Mouse (Mus musculus): Measurements from ENCODE around the gene Ptprn2. TPM values are rescaled to one million over a fixed set of nuclear protein-coding genes. Genes with fewer than 3 reads are reported as not detected.

Ptprn2 gene
- polyA plus RNA-seq, 1 experiment = 97.8 TPM

DNA sequence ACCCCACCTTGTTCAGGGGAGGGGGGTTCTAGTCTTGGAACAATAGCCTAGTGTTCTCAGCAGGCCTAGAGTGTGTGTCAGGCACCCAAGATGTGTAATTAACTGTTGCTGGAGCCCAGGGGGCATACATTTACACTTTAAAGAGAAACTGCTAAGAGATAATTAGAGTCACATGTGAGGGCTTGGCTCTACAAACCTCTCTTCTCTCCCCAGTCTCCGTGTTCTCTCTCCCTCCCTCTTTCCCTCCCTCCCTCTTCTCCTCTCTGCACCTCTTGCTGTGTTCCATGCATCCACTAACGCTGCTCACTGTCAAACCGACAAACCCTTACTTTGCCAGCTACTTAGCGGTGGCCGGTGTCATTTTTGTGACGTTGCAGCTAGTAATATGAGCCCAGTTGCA is 764.9 kb downstream of the Ptprn2 start:
- DNase-seq = no peak
- H3K4me1 ChIP-seq (ENCODE audit: control insufficient read depth, insufficient read depth, low read length) = peaks cover 13% of the 10 kb centered on the region
- no peaks in the 10 kb centered on the region for H3K27me3 ChIP-seq (ENCODE audit: control insufficient read depth, insufficient read depth, low read length)
- H3K27ac ChIP-seq (ENCODE audit: insufficient read depth, low read length) = no peak overlapping the region
- TF ChIP-seq POLR2A (IDR thresholded peaks at IDR 0.05; ENCODE audit: borderline replicate concordance, insufficient read depth, low read length) (no peak), CTCF (IDR thresholded peaks at IDR 0.05; ENCODE audit: borderline replicate concordance, insufficient read depth, low read depth, low read length) (no peak)
- H3K4me3 ChIP-seq (replicated peaks; ENCODE audit: insufficient read depth, low read depth, low read length) = no peak overlapping the region
- 64% methylated on average over 6 of the region's 6 CpGs for WGBS

DNA sequence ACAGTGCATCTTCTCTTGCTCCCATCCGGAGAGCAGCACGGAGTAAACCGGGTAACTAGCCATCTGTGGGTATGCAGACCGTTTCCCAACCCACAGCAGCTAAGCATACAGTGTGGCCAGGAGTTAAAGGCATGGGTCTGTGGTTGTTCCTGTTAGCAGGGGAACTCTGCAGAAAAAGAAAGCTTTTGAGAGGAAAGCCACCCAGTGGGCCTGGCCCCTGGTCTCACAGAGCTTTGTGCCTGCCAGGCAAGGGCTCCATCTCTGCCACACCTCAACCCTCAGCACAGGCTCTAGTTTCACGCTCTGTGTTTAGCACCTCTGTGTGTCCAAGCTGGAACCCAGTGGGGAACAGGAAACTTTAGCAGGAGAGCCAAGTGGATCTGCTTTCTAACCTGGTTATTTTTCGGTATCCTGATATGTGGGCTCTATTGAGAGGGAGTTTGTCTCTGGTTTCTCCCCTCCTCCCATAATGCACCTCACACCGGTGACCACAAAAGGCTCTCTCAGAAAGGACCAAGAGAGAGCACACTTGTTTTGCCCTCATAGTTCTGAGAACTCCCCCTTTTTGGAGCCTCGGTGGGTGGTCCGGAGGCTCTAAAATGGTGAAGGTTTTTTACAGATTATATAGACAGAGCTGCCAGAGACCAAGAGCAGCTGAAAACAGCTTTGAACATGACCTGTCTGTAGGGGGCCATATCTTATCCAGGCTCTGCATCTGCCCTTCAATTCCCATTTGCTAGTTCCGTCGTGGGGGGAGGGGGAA is 766.3 kb downstream of the Ptprn2 start:
- Histone ChIP-seq H3K4me3 (replicated peaks; ENCODE audit: insufficient read depth, low read depth, low read length) (no peak overlapping the region), H3K27me3 (ENCODE audit: control insufficient read depth, insufficient read depth, low read length) (no peaks in the 10 kb centered on the region), H3K27ac (ENCODE audit: insufficient read depth, low read length) (no peak overlapping the region), H3K4me1 (ENCODE audit: control insufficient read depth, insufficient read depth, low read length) (peaks cover 13% of the 10 kb centered on the region)
- WGBS = 30% methylated on average over 11 of the region's 11 CpGs
- no peak for TF ChIP-seq POLR2A (IDR thresholded peaks at IDR 0.05; ENCODE audit: borderline replicate concordance, insufficient read depth, low read length)
- TF ChIP-seq CTCF (IDR thresholded peaks at IDR 0.05; ENCODE audit: borderline replicate concordance, insufficient read depth, low read depth, low read length) = no peak
- no peak for DNase-seq

DNA sequence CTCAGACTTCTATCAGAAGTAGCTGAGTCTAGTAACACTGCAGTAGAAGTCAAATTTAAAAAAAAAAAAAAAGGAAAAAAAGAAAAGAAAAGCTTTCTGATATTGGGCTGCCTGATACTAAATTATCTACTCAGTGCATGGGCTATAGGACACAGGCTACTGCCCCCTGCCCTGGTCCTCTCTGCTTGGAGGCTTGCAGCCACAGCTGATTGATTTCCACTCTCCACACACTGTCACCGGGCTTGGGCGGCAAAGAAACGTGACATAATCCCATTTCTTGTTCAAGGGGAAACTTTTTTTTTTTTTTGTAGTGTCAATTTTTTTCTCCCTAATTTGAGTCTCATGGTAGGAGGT is 766.9 kb downstream of the Ptprn2 start:
- WGBS = 76% methylated on average over 3 of the region's 3 CpGs
- no peak for DNase-seq
- H3K27me3 ChIP-seq (ENCODE audit: control insufficient read depth, insufficient read depth, low read length) = no peaks in the 10 kb centered on the region

DNA sequence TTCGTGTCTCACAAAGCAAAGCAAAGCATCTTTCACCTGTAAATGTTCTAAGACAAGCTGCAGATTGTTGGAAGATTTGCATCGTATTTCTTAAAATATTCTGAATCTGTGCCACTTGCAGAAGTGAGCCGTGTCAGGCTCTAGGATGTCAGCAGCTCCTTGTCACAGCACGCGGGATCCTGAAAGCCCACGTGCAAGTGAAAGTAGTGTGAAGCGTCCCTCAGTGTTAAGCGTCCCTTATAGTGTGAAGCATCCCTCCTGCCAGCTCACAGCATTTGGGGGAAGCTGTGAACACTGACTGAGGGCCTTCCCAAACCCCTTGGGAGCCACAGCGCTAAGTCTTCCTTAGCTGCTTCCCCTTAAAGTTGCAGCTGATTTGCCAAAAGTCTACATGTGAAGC is 768.8 kb downstream of the Ptprn2 start:
- no peak for DNase-seq
- Histone ChIP-seq H3K27ac (ENCODE audit: insufficient read depth, low read length) (no peak overlapping the region), H3K4me1 (ENCODE audit: control insufficient read depth, insufficient read depth, low read length) (peaks cover 16% of the 10 kb centered on the region), H3K27me3 (ENCODE audit: control insufficient read depth, insufficient read depth, low read length) (no peaks in the 10 kb centered on the region), H3K4me3 (replicated peaks; ENCODE audit: insufficient read depth, low read depth, low read length) (no peak overlapping the region)
- TF ChIP-seq CTCF (IDR thresholded peaks at IDR 0.05; ENCODE audit: borderline replicate concordance, insufficient read depth, low read depth, low read length) = no peak
- TF ChIP-seq POLR2A (IDR thresholded peaks at IDR 0.05; ENCODE audit: borderline replicate concordance, insufficient read depth, low read length) = no peak
- WGBS = 88% methylated on average over 9 of the region's 9 CpGs

More for the DNA sequence above, 766.9 kb downstream of the Ptprn2 start:
- no peak for TF ChIP-seq CTCF (IDR thresholded peaks at IDR 0.05; ENCODE audit: borderline replicate concordance, insufficient read depth, low read depth, low read length)
- TF ChIP-seq POLR2A (IDR thresholded peaks at IDR 0.05; ENCODE audit: borderline replicate concordance, insufficient read depth, low read length) = no peak
- Histone ChIP-seq H3K4me1 (ENCODE audit: control insufficient read depth, insufficient read depth, low read length) (peaks cover 16% of the 10 kb centered on the region), H3K4me3 (replicated peaks; ENCODE audit: insufficient read depth, low read depth, low read length) (no peak overlapping the region), H3K27ac (ENCODE audit: insufficient read depth, low read length) (no peak overlapping the region)

DNA sequence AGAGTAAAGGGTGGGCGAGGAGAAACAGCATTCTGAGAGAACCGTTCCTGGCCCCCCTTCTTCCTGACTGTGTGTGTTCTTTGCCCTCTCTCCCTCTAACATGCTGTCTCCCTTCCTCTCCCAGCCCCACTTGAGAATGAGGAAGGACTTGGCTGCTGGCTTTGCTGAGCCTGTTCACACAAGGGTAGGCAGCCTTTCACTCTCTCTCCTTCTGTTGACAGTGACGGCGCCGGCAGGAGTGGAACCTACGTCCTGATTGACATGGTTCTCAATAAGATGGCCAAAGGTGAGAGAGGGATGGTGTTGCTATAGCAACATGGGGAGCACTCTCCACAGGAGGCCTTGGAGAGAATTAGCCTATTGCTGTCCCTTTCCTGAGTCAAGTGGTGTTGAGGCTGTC is 769.8 kb downstream of the Ptprn2 start:
- Histone ChIP-seq H3K4me3 (replicated peaks; ENCODE audit: insufficient read depth, low read depth, low read length) (no peak overlapping the region), H3K27ac (ENCODE audit: insufficient read depth, low read length) (no peak overlapping the region), H3K4me1 (ENCODE audit: control insufficient read depth, insufficient read depth, low read length) (peaks cover 16% of the 10 kb centered on the region), H3K27me3 (ENCODE audit: control insufficient read depth, insufficient read depth, low read length) (no peaks in the 10 kb centered on the region)
- no peak for DNase-seq
- no peak for TF ChIP-seq CTCF (IDR thresholded peaks at IDR 0.05; ENCODE audit: borderline replicate concordance, insufficient read depth, low read depth, low read length)
- TF ChIP-seq POLR2A (IDR thresholded peaks at IDR 0.05; ENCODE audit: borderline replicate concordance, insufficient read depth, low read length) = no peak
- 71% methylated on average over 6 of the region's 6 CpGs for WGBS

DNA sequence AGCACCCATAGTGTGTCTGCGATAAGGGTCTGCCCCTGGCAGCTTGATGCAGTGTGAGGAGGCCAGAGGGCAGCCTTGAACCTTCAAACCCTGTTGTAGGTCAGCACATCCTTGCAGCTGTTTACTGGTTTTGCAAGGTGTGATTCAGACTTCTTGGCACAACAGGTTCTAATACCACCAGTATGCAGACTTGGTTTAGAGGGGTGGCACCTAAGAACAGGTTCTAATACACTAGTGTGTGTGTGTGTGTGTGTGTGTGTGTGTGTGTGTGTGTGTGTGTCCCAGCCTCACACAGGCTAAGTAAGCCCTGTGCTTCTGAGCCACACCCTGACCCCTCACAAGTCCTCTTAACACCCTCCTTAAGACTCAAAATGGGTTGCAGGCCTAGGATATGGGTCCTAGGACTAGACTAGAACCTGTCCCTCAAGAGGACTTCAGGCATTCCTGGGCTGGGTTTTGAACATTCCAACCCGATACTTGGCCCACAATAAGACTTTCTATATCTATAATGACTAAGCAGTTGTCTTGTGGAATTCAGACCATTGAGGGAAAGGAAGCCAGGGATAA is 770.3 kb downstream of the Ptprn2 start:
- Histone ChIP-seq H3K4me1 (ENCODE audit: control insufficient read depth, insufficient read depth, low read length) (peaks cover 16% of the 10 kb centered on the region), H3K27ac (ENCODE audit: insufficient read depth, low read length) (no peak overlapping the region), H3K27me3 (ENCODE audit: control insufficient read depth, insufficient read depth, low read length) (no peaks in the 10 kb centered on the region), H3K4me3 (replicated peaks; ENCODE audit: insufficient read depth, low read depth, low read length) (no peak overlapping the region)
- TF ChIP-seq POLR2A (IDR thresholded peaks at IDR 0.05; ENCODE audit: borderline replicate concordance, insufficient read depth, low read length) = no peak
- no peak for TF ChIP-seq CTCF (IDR thresholded peaks at IDR 0.05; ENCODE audit: borderline replicate concordance, insufficient read depth, low read depth, low read length)
- 90% methylated on average over 2 of the region's 2 CpGs for WGBS
- no peak for DNase-seq

DNA sequence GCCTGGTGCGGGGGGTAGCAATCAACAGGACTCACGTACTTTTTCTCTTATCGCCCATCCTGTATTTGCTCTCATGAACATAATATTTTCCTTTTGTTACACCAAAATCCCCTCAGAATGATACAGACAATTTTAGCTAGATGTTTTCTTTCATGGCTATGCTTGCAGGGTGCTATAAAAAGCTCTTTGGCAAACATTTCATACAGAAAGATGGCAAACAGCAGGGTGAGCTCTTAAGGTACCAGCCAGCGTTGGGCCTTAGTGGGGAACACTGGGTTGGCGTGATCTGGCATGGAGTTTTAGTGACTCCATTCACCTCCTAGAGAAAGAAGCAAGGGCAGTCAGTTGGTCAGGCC is 771.3 kb downstream of the Ptprn2 start:
- Histone ChIP-seq H3K27ac (ENCODE audit: insufficient read depth, low read length) (no peak overlapping the region), H3K4me1 (ENCODE audit: control insufficient read depth, insufficient read depth, low read length) (peaks cover 17% of the 10 kb centered on the region), H3K27me3 (ENCODE audit: control insufficient read depth, insufficient read depth, low read length) (no peaks in the 10 kb centered on the region), H3K4me3 (replicated peaks; ENCODE audit: insufficient read depth, low read depth, low read length) (no peak overlapping the region)
- 76% methylated on average over 5 of the region's 5 CpGs for WGBS
- TF ChIP-seq POLR2A (IDR thresholded peaks at IDR 0.05; ENCODE audit: borderline replicate concordance, insufficient read depth, low read length) (no peak), CTCF (IDR thresholded peaks at IDR 0.05; ENCODE audit: borderline replicate concordance, insufficient read depth, low read depth, low read length) (no peak)
- DNase-seq = no peak
